Mouse (Mus musculus): Measurements from ENCODE around the gene Olfr811.

- TF ChIP-seq CTCF (IDR thresholded peaks at IDR 0.05; ENCODE audit: borderline replicate concordance, insufficient read depth, low read length), result no peak
- no peak for TF ChIP-seq POLR2A (IDR thresholded peaks at IDR 0.05; ENCODE audit: low read depth, low read length)
Observed at GRCm38 (mm10) chr10:129847343-129847742, 43.1 kb upstream of the Olfr811 start.
